Mouse (Mus musculus) intestine, embryonic 15.5 days (tissue): ENCODE measurements around the gene Abce1. TPM values are rescaled to one million over a fixed set of nuclear protein-coding genes. Genes with fewer than 3 reads are reported as not detected.
A peak's percentile ranks its signal among the peaks of the same experiment; 100 is the strongest.

Experiments
- ATAC-seq: fragments of 200-750 bp; cut with Nextera tagmentation; 2 replicates; pipeline ENCODE4 v1.8.0; 2017; ENCODE audit warnings: moderate TSS enrichment, moderate library complexity
- H3K27ac ChIP-seq: fragments of 300-500 bp; sonication (generic); 2 replicates; pipeline ENCODE4 v1.5.1; 2015; ENCODE audit warnings: mild to moderate bottlenecking, inconsistent platforms
- H3K27me3 ChIP-seq: fragments of 300-500 bp; sonication (generic); replicated peaks from 2 replicates; pipeline ENCODE4 v1.6.1; 2015; ENCODE audit warnings: inconsistent platforms
- H3K36me3 ChIP-seq: fragments of 300-500 bp; sonication (generic); 2 replicates; pipeline ENCODE4 v1.6.1; 2015; ENCODE audit warnings: inconsistent platforms
- H3K4me1 ChIP-seq: fragments of 300-500 bp; sonication (generic); replicated peaks from 2 replicates; pipeline ENCODE4 v1.6.1; 2015; ENCODE audit warnings: inconsistent platforms
- H3K4me2 ChIP-seq: fragments of 300-500 bp; sonication (generic); replicated peaks from 2 replicates; pipeline ENCODE4 v1.6.1; 2015; ENCODE audit warnings: mild to moderate bottlenecking, inconsistent platforms
- H3K4me3 ChIP-seq: fragments of 300-500 bp; sonication (generic); replicated peaks from 2 replicates; pipeline ENCODE4 v1.5.1; 2015; ENCODE audit warnings: inconsistent platforms
- H3K9ac ChIP-seq: fragments of 300-500 bp; sonication (generic); 2 replicates; pipeline ENCODE4 v1.6.1; 2015; ENCODE audit warnings: inconsistent platforms
- H3K9me3 ChIP-seq: fragments of 300-500 bp; sonication (generic); 2 replicates; pipeline ENCODE4 v1.6.1; 2016; ENCODE audit warnings: inconsistent platforms
- WGBS: fragments of 180-500 bp; shearing (Covaris S2); methylation state at CpG from one replicate; pipeline ENCODE4 v1.1.7; 2015; 5-methylcytosine and 5-hydroxymethylcytosine counted together
- polyA plus RNA-seq: library from polyadenylated mRNA; unstranded; fragments of >200 nt; fragmentation: Nextera tagmentation; extraction: Ambion mirVana; gene quantifications from 2 replicates; pipeline ENCODE4 v1.2.1, GENCODE M21; 2015

Gene Abce1
- 96.9 and 107 TPM in 2 replicates for polyA plus RNA-seq

GRCm38 (mm10) chr8:79711064-79711961, at the start of gene Abce1, which contains the start of gene Anapc10:
TSS of gene Abce1 (minus strand) at chr8:79711740.
TSS of gene Anapc10 (plus strand) at chr8:79711820.
- WGBS: under 1% methylated on average over 73 of the region's 73 CpGs

GRCm38 (mm10) chr8:79750305-79750704, 38.8 kb upstream of the Abce1 start:
- no peak for ATAC-seq
- no peaks in the 10 kb centered on the region for H3K27me3 ChIP-seq
- H3K36me3 ChIP-seq: peaks cover 3% of the 10 kb centered on the region; the same call in 1 of the 2 replicates
- H3K9ac ChIP-seq: no peak overlapping the region
- H3K4me2 ChIP-seq: no peak overlapping the region
- no peaks in the 10 kb centered on the region for H3K9me3 ChIP-seq
- WGBS: 66% methylated on average over 2 of the region's 2 CpGs
- H3K27ac ChIP-seq: no peak overlapping the region
- no peak overlapping the region for H3K4me3 ChIP-seq
- no peaks in the 10 kb centered on the region for H3K4me1 ChIP-seq

More at GRCm38 (mm10) chr8:79711064-79711961, at the start of gene Abce1, which contains the start of gene Anapc10:
- no peaks in the 10 kb centered on the region for H3K9me3 ChIP-seq
- peak; percentile 99 for ATAC-seq
- 0 out of 2 replicates have a peak, but pooled peaks cover 3% of the 10 kb centered on the region for H3K4me1 ChIP-seq
- no peaks in the 10 kb centered on the region for H3K27me3 ChIP-seq
- peak within 1 kb of the TSS; percentile 88 for H3K9ac ChIP-seq
- H3K36me3 ChIP-seq: peaks cover 3% of the 10 kb centered on the region; the same call in 1 of the 2 replicates
- H3K27ac ChIP-seq: peak within 1 kb of the TSS; percentile 83
- peak within 1 kb of the TSS; percentile 86 for H3K4me3 ChIP-seq
- H3K4me2 ChIP-seq: peak within 1 kb of the TSS; percentile 64

DNA sequence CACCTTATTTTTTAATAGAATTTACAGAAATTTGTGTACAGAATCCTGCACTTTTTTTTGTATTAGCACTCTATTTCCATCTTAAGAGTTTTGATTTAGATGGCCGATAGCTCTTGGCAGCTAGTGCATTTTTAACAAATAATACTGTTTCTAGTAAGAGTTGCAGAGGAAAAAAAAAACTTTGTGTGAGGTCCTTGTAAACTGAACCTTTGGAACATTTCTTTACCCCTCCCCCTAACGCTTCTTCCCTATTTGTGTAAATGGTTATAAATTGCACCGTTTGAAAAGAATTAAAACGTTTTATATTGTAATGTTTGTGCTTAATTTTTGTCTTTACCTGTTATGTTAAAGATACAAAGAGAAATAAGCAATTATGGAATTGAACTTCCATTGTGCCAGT, 37.1 kb upstream of the Abce1 start:
- no peak for ATAC-seq
- Histone ChIP-seq H3K9ac (no peak overlapping the region), H3K4me3 (no peak overlapping the region), H3K27me3 (no peaks in the 10 kb centered on the region), H3K4me2 (no peak overlapping the region), H3K4me1 (no peaks in the 10 kb centered on the region), H3K27ac (no peak overlapping the region), H3K36me3 (peaks cover 3% of the 10 kb centered on the region; the same call in 1 of the 2 replicates), H3K9me3 (no peaks in the 10 kb centered on the region)
- 66% methylated on average over 4 of the region's 4 CpGs for WGBS

DNA sequence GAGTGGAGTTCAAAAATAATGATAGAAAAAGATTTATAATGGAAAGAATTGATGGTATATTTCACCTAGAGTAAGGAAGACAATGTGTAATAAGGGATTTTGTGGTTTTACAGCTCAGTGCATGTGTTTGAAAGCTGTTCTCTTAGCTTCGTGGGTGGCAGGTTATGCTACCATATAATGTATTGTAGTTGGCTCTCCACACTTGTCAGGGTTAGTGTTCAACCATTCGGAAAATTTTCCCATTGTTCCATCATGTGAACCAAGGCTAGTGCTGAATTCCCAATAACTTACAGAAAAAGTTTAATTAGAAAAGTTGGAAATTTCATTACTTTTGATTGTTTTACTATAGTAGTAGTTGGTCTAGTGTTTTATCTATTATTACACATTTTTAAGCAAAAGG, 36.6 kb upstream of the Abce1 start:
- H3K4me2 ChIP-seq: no peak overlapping the region
- H3K36me3 ChIP-seq: peaks cover 3% of the 10 kb centered on the region; the same call in 1 of the 2 replicates
- H3K27ac ChIP-seq: no peak overlapping the region
- H3K4me3 ChIP-seq: no peak overlapping the region
- H3K27me3 ChIP-seq: no peaks in the 10 kb centered on the region
- H3K4me1 ChIP-seq: no peaks in the 10 kb centered on the region
- H3K9me3 ChIP-seq: no peaks in the 10 kb centered on the region
- ATAC-seq: no peak
- WGBS: 65% methylated on average over 2 of the region's 2 CpGs
- H3K9ac ChIP-seq: no peak overlapping the region

GRCm38 (mm10) chr8:79734304-79734703, 22.8 kb upstream of the Abce1 start:
- H3K27ac ChIP-seq: no peak overlapping the region
- WGBS: 16% methylated on average over 2 of the region's 2 CpGs
- no peaks in the 10 kb centered on the region for H3K9me3 ChIP-seq
- no peaks in the 10 kb centered on the region for H3K4me1 ChIP-seq
- H3K36me3 ChIP-seq: no peaks in the 10 kb centered on the region
- no peak overlapping the region for H3K9ac ChIP-seq
- H3K4me2 ChIP-seq: no peak overlapping the region
- no peaks in the 10 kb centered on the region for H3K27me3 ChIP-seq
- peak; percentile 59; the same call in 1 of the 2 replicates for ATAC-seq
- no peak overlapping the region for H3K4me3 ChIP-seq

DNA sequence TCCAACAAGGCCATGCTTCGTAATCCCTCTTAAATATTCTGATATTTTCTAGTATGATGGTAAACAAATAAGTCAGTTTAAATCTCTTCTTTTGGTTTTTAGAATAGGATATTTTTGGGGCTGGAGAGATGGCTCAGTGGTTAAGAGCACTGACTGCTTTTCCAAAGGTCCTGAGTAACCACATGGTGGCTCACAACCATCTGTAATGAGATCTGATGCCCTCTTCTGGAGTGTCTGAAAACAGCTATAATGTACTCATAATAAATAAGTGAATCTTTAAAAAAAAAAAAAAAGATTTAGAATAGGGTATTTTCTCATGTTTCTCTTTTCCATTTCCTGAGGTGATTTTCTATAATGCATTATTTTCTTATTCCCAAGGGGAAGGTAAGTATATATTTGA, 16.4 kb upstream of the Abce1 start:
- H3K27me3 ChIP-seq: no peaks in the 10 kb centered on the region
- H3K27ac ChIP-seq: no peak overlapping the region
- H3K4me2 ChIP-seq: no peak overlapping the region
- H3K36me3 ChIP-seq: no peaks in the 10 kb centered on the region
- no peak for ATAC-seq
- 98% methylated on average over 1 of the region's 1 CpGs for WGBS
- no peaks in the 10 kb centered on the region for H3K4me1 ChIP-seq
- no peaks in the 10 kb centered on the region for H3K9me3 ChIP-seq
- no peak overlapping the region for H3K9ac ChIP-seq
- no peak overlapping the region for H3K4me3 ChIP-seq

DNA sequence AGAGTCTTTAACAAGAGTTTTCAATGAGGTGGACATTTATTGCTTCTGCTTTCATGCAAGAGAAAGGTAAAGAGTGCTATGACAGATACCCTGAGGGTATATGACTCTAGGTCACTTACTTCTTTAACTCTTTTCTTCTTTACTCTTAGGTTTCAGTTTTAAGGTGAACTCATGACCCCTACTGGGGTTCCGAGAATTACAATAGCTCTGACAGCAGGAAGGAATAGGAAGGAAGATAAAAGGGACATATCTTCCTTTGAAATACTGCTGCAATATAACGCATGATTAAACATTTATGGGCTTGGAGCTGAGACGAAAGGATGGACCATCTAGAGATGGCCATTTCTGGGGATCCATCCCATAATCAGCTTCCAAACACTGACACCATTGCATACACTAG, 13.0 kb upstream of the Abce1 start:
- Histone ChIP-seq H3K27me3 (no peaks in the 10 kb centered on the region), H3K9ac (no peak overlapping the region), H3K9me3 (no peaks in the 10 kb centered on the region), H3K36me3 (peaks cover 11% of the 10 kb centered on the region; the same call in 1 of the 2 replicates), H3K4me2 (no peak overlapping the region), H3K4me1 (no peaks in the 10 kb centered on the region), H3K4me3 (no peak overlapping the region), H3K27ac (no peak overlapping the region)
- 52% methylated on average over 3 of the region's 3 CpGs for WGBS
- ATAC-seq: no peak

- H3K27ac ChIP-seq: no peak overlapping the region
- H3K36me3 ChIP-seq: peaks cover 11% of the 10 kb centered on the region; the same call in 1 of the 2 replicates
- H3K27me3 ChIP-seq: no peaks in the 10 kb centered on the region
- no peaks in the 10 kb centered on the region for H3K4me1 ChIP-seq
- no peaks in the 10 kb centered on the region for H3K9me3 ChIP-seq
- no peak overlapping the region for H3K4me2 ChIP-seq
- no peak overlapping the region for H3K4me3 ChIP-seq
- no peak overlapping the region for H3K9ac ChIP-seq
- ATAC-seq: no peak
Observed at GRCm38 (mm10) chr8:79723308-79723707, 11.8 kb upstream of the Abce1 start.

GRCm38 (mm10) chr8:79721537-79721936, 10.0 kb upstream of the Abce1 start:
- no peak overlapping the region for H3K4me2 ChIP-seq
- H3K9me3 ChIP-seq: no peaks in the 10 kb centered on the region
- H3K9ac ChIP-seq: no peak overlapping the region
- H3K27me3 ChIP-seq: no peaks in the 10 kb centered on the region
- ATAC-seq: no peak
- no peak overlapping the region for H3K27ac ChIP-seq
- H3K4me1 ChIP-seq: no peaks in the 10 kb centered on the region
- peaks cover 14% of the 10 kb centered on the region; the same call in 1 of the 2 replicates for H3K36me3 ChIP-seq
- H3K4me3 ChIP-seq: no peak overlapping the region

DNA sequence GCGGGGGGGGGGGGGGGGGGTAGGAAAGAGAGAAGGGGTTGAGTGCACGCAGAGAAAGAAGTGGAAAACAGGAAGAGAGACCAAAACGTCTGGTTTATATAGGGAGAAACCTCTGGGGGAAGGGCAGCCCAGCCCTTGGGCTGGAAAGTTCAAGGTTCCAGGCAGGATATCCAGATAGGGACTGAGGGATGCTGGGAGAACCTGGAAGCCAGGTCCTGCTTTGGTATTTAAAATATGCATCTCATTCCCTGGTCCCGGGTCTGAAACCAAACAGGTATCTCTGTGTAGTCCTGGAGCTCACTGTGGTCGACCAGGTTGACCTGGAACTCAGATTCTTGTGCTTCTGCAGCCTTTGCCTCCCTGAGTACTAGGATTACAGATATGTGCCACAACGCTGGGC, 1.1 kb upstream of the Abce1 start:
- Histone ChIP-seq H3K4me3 (no peak overlapping the region), H3K27ac (no peak overlapping the region), H3K9ac (no peak overlapping the region), H3K36me3 (0 out of 2 replicates have a peak, but pooled peaks cover 5% of the 10 kb centered on the region), H3K4me2 (peak overlapping the region; percentile 46), H3K4me1 (0 out of 2 replicates have a peak, but pooled peaks cover 3% of the 10 kb centered on the region), H3K9me3 (no peaks in the 10 kb centered on the region), H3K27me3 (no peaks in the 10 kb centered on the region)
- WGBS: 37% methylated on average over 6 of the region's 6 CpGs
- ATAC-seq: no peak

DNA sequence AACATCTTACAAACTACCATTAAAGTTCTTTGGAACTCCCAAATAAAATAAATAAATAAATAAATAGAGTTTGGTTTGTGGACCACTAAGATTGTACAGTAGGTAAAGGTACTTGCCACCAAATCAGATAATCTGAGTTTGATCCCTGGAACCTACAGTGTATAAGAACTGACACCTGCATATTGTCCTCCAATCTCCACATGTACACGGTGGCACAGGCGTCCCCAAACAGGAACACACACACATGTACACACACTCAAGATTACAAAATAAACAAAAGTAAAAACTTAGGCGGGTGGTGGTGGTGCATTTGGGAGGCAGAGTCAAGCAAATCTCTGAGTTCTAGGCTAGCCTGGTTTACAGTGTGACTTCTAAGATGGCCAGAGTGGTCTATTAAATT, 4.9 kb downstream of the Abce1 start:
- Histone ChIP-seq H3K27ac (no peak overlapping the region), H3K4me2 (no peak overlapping the region), H3K4me1 (no peaks in the 10 kb centered on the region), H3K9me3 (no peaks in the 10 kb centered on the region), H3K27me3 (no peaks in the 10 kb centered on the region), H3K9ac (no peak overlapping the region), H3K4me3 (no peak overlapping the region), H3K36me3 (peaks cover 19% of the 10 kb centered on the region)
- WGBS: 89% methylated on average over 3 of the region's 3 CpGs
- ATAC-seq: no peak

DNA sequence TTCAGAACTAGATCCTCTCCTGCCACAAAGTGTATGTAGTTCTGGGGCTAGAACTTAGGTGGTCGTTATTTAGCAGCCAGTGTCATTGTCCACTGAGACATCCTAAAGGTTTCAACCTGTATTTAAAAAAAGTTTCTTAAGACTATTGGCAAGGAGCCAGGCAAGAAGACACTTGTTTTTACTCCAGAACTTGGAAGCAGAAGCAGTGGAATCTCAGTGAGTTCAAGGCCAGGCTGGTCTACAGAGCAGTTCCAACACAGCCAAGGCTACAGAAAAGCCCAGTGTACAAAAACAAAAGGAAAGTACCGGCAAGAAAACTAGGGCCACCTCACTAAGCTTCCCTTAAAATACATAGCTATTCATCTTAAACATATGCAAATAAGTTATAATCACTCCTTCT, 19.0 kb downstream of the Abce1 start:
- H3K27ac ChIP-seq: no peak overlapping the region
- peaks cover 32% of the 10 kb centered on the region for H3K36me3 ChIP-seq

More for the DNA sequence above, 19.0 kb downstream of the Abce1 start:
- no peaks in the 10 kb centered on the region for H3K9me3 ChIP-seq
- no peak overlapping the region for H3K4me2 ChIP-seq
- H3K4me1 ChIP-seq: no peaks in the 10 kb centered on the region
- WGBS: 85% methylated on average over 2 of the region's 2 CpGs
- no peak overlapping the region for H3K9ac ChIP-seq
- no peaks in the 10 kb centered on the region for H3K27me3 ChIP-seq
- H3K4me3 ChIP-seq: no peak overlapping the region
- no peak for ATAC-seq
